Mouse (Mus musculus) neural tube, embryonic 11.5 days (tissue): Measurements from ENCODE around the gene Leng1. TPM values are rescaled to one million over a fixed set of nuclear protein-coding genes. Genes with fewer than 3 reads are reported as not detected.
A peak's percentile ranks its signal among the peaks of the same experiment; 100 is the strongest.
"Not testable (repeated sequence)": the region's sequence is repeated elsewhere in the genome, so short reads cannot be mapped to it uniquely, and the experiment has no call there.

Source experiments
- ATAC-seq: fragments of 200-750 bp; cut with Nextera tagmentation; 2 replicates; pipeline ENCODE4 v1.8.0; 2017; ENCODE audit warnings: moderate number of reproducible peaks, mild to moderate bottlenecking, moderate TSS enrichment, moderate library complexity; ENCODE audit not compliant: insufficient read depth, low FRiP score, low TSS enrichment
- DNase-seq: peaks from one replicate; pipeline ENCODE4 v3.0.0-alpha.2; 2015; ENCODE audit warnings: low spot score
- H3K27ac ChIP-seq: fragments of 300-500 bp; sonication (generic); 2 replicates; pipeline ENCODE4 v1.5.1; 2014; ENCODE audit warnings: low read depth, mild to moderate bottlenecking, low read length
- H3K27me3 ChIP-seq: fragments of 300-500 bp; sonication (generic); 2 replicates; pipeline ENCODE4 v1.6.1; 2014; ENCODE audit warnings: mild to moderate bottlenecking, low read length, mixed read lengths; ENCODE audit not compliant: control insufficient read depth, insufficient read depth
- H3K36me3 ChIP-seq: fragments of 300-500 bp; sonication (generic); 2 replicates; pipeline ENCODE4 v1.6.1; 2014; ENCODE audit warnings: mild to moderate bottlenecking, low read length, moderate library complexity, mixed read lengths; ENCODE audit not compliant: control insufficient read depth, insufficient read depth
- H3K4me1 ChIP-seq: fragments of 300-500 bp; sonication (generic); 2 replicates; pipeline ENCODE4 v1.6.1; 2014; ENCODE audit warnings: low read length, mixed read lengths; ENCODE audit not compliant: control insufficient read depth, insufficient read depth
- H3K4me2 ChIP-seq: fragments of 300-500 bp; sonication (generic); 2 replicates; pipeline ENCODE4 v1.6.1; 2014; ENCODE audit warnings: low read depth, mild to moderate bottlenecking, moderate library complexity
- H3K4me3 ChIP-seq: fragments of 300-500 bp; sonication (generic); 2 replicates; pipeline ENCODE4 v1.5.1; 2014; ENCODE audit warnings: low read depth, low read length
- H3K9ac ChIP-seq: fragments of 300-500 bp; sonication (generic); 2 replicates; pipeline ENCODE4 v1.6.1; 2014; ENCODE audit warnings: mild to moderate bottlenecking, low read length
- H3K9me3 ChIP-seq: fragments of 300-500 bp; sonication (generic); 2 replicates; pipeline ENCODE4 v1.6.1; 2016; ENCODE audit warnings: low read length; ENCODE audit not compliant: control insufficient read depth
- WGBS: fragments of 180-500 bp; shearing (Covaris S2); extraction: QIAGEN DNeasy Blood & Tissue Kit; methylation state at CpG from one replicate; pipeline ENCODE4 v1.1.7; 2014; 5-methylcytosine and 5-hydroxymethylcytosine counted together
- polyA plus RNA-seq: library from polyadenylated mRNA; unstranded; fragments of >200 nt; fragmentation: Nextera tagmentation; extraction: Ambion mirVana; gene quantifications from 2 replicates; pipeline ENCODE4 v1.2.1, GENCODE M21; 2014

Leng1 gene
- polyA plus RNA-seq, 1 experiment from 2014 or later: 18.2 TPM

DNA sequence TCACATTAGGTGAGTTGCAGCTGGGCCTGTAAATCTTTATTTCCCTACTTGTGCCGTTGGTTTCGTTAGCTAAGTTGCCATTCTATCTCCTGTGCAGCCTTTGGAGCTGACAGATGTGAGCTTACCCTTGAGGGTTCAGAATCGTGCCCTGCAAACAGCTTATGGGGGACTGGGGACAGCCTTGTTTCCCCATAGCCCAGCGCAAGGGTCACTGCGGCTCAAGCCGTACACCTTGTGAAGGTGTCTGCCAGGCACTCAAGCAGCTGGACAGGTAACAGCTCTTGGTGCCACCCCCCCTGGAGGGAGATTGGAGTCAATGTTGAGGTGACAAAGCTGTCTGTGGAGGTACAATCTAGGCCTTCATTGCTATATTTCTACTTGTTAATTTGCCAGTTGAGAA lies 40.3 kb upstream of the Leng1 start:
- ATAC-seq (no peak), DNase-seq (no peak)
- H3K27ac ChIP-seq: no peak overlapping the region
- H3K4me3 ChIP-seq: peak overlapping the region; percentile 92
- H3K4me2 ChIP-seq: peak overlapping the region; percentile 96
- WGBS: 38% methylated on average over 6 of the region's 6 CpGs
- H3K9me3 ChIP-seq: no peaks in the 10 kb centered on the region
- H3K4me1 ChIP-seq: peaks cover 5% of the 10 kb centered on the region
- peaks cover 3% of the 10 kb centered on the region; the same call in 1 of the 2 replicates for H3K36me3 ChIP-seq
- H3K27me3 ChIP-seq: no peaks in the 10 kb centered on the region
- peak overlapping the region; percentile 86 for H3K9ac ChIP-seq

DNA sequence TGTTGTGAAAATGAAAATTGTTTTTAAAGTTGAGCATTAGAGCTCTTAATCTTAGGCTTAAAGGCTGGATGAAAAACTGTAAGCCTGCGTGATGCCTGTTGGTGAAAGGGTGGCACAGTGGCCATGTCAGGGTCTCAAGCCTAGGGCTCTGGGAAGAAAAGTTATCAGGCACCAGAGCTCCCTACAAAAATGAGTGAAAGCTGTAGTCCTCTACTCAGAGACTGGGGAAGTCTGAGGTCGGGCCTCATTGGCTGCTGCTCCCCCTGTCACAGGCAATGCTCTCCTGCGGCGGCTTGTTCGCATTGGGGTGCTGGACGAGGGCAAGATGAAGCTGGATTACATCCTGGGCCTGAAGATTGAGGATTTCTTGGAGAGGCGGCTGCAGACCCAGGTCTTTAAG lies 39.8 kb upstream of the Leng1 start:
- not testable (repeated sequence) for H3K36me3 ChIP-seq, H3K4me1 ChIP-seq, DNase-seq, H3K27ac ChIP-seq, H3K9me3 ChIP-seq, ATAC-seq, H3K27me3 ChIP-seq
- peak overlapping the region; percentile 92 for H3K4me3 ChIP-seq
- 1% methylated on average over 6 of the region's 7 CpGs for WGBS
- peak overlapping the region; percentile 86 for H3K9ac ChIP-seq
- H3K4me2 ChIP-seq: peak overlapping the region; percentile 96

DNA sequence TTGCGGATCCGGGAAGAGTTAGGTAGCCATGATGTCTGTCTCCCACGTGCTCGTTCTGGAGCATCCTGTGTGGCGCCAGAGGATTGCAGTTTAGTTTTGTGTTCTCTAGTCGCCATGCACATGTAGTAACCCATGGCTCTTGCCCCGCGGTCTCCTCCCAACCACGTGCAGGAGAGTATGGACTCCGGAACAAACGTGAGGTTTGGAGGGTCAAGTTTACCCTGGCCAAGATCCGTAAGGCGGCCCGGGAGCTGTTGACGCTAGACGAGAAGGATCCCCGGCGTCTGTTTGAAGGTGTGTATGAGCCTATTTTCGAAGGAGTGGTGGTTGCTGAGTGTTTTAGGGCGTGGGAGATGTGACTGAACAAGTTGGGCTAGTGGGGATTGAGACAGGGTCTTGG lies 38.8 kb upstream of the Leng1 start:
- under 1% methylated on average over 20 of the region's 20 CpGs for WGBS
- H3K9ac ChIP-seq: peak overlapping the region; percentile 86
- no peak for DNase-seq
- peak overlapping the region; percentile 92 for H3K4me3 ChIP-seq
- H3K9me3 ChIP-seq: no peaks in the 10 kb centered on the region
- H3K4me1 ChIP-seq: peaks cover 5% of the 10 kb centered on the region
- ATAC-seq: peak; percentile 42
- no peaks in the 10 kb centered on the region for H3K27me3 ChIP-seq
- H3K27ac ChIP-seq: peak overlapping the region; percentile 67
- H3K4me2 ChIP-seq: peak overlapping the region; percentile 96
- peaks cover 5% of the 10 kb centered on the region for H3K36me3 ChIP-seq

DNA sequence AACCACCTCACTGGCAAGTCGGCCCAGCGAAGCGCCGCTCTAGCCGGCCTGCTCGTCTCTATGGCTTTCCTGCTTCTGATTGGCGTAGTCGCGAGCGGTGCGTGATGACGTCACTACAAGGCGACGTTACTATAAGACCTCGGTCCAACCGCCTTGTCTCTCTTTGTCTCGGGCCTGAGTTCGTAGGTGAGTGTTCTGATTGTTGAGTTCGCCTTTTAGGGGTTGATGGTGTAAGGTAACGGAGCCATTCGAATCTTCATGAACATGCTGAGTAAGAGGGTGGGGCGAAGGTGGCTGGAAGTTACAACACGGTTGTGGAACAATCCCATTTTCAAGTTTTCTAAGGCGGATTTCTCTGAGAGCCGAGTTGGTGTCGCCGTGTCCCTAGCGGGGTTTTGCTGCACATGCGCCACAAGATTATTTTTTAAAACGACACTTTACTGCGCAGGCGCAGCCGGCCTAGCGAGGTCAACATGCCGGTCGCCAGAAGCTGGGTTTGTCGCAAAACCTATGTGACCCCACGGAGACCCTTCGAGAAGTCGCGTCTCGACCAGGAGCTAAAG lies 38.3 kb upstream of the Leng1 start, which contains the start of gene Rps9:
Gene Rps9 (plus strand): TSS at position 115 of the 563 bp plus-strand sequence.
- H3K4me3 ChIP-seq: peak within 1 kb of the TSS; percentile 92
- 2% methylated on average over 42 of the region's 42 CpGs for WGBS
- H3K27me3 ChIP-seq: no peaks in the 10 kb centered on the region
- H3K9me3 ChIP-seq: no peaks in the 10 kb centered on the region
- peaks cover 7% of the 10 kb centered on the region for H3K36me3 ChIP-seq
- DNase-seq (peak; percentile 94), ATAC-seq (peak; percentile 95)
- peak within 1 kb of the TSS; percentile 86 for H3K9ac ChIP-seq
- H3K4me1 ChIP-seq: peaks cover 5% of the 10 kb centered on the region
- H3K4me2 ChIP-seq: peak within 1 kb of the TSS; percentile 96
- H3K27ac ChIP-seq: peak within 1 kb of the TSS; percentile 67

DNA sequence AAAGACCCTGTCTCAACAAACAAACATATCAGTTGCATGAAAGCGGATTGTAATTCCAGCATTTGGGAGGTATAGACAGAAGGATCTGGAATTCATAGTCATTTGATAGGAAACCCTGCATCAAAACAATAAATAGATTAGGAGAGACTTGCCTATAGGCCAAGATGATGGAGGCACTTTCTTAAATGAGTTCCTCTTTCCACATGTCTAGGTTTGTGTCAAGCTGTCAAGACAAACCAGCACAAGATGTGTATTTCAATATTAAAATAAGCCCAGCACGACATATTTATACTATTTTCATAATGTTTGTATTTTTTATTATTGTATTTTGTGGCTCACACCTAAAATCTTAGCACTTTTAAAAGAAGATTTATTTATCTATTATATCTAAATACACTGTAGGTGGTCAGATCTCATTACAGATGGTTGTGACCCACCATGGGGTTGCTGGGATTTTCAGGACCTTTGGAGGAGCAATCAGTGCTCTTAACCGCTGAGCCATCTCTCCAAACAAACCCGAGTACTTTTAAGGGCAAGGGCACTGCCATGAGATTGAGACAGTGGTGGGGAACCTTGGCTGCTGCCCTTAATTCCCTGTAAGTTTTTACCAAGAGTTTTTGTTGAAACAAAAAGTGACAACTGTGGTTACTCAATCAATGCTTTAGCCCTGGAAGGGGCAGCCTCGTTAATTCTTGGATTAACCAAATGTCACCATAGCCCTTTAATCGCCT lies 37.7 kb upstream of the Leng1 start:
- peak overlapping the region; percentile 44 for H3K4me2 ChIP-seq
- H3K4me1 ChIP-seq: peaks cover 5% of the 10 kb centered on the region
- no peaks in the 10 kb centered on the region for H3K9me3 ChIP-seq
- peaks cover 7% of the 10 kb centered on the region for H3K36me3 ChIP-seq
- H3K9ac ChIP-seq: peak overlapping the region; percentile 86
- WGBS: 21% methylated on average over 6 of the region's 6 CpGs
- peak overlapping the region; percentile 92 for H3K4me3 ChIP-seq
- no peaks in the 10 kb centered on the region for H3K27me3 ChIP-seq
- peak; percentile 28 for ATAC-seq
- DNase-seq: no peak
- H3K27ac ChIP-seq: no peak overlapping the region

DNA sequence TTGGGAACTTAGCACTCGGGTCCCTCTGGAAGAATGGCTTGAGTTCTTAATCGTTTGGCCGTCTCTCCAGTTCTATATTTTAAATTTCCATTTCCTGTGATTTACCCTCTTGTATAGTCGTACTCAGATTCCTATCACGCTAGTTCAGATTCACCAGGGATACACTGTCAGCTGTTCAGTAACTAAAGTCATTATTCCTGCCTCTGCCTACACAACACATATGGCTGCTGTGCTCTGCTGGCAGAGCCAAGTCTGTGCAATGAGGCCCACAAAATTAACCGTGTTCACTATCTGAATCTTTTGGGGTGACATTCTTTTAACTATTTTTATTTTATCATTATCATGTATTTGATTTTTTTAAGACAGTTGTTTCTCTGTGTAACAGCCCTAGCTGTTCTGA lies 32.8 kb upstream of the Leng1 start:
- Histone ChIP-seq H3K9me3 (no peaks in the 10 kb centered on the region), H3K36me3 (peaks cover 4% of the 10 kb centered on the region), H3K27ac (no peak overlapping the region), H3K4me2 (no peak overlapping the region), H3K4me3 (no peak overlapping the region), H3K9ac (no peak overlapping the region), H3K4me1 (0 out of 2 replicates have a peak, but pooled peaks cover 6% of the 10 kb centered on the region), H3K27me3 (no peaks in the 10 kb centered on the region)
- DNase-seq: no peak
- 94% methylated on average over 6 of the region's 6 CpGs for WGBS
- no peak for ATAC-seq

DNA sequence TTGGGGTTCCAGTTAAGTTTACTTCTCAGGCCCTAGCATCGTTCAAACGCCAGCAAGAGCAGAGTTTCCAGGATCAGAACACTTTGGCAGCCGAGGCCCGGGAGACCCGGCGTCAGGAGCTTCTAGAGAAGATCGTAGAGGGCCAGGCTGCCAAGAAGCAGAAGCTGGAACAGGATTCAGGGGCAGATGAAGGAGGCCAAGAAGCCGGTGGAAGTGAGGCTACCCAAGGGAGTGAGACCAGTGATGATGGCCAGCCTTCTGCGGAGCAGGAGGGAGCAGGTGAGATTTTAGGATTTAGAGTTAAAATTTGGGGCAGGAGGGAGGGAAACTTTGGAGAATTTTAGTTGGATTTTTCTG lies 29.3 kb upstream of the Leng1 start:
- ATAC-seq, H3K9me3 ChIP-seq, DNase-seq, H3K27me3 ChIP-seq, H3K36me3 ChIP-seq: not testable (repeated sequence)
- WGBS: 6% methylated on average over 9 of the region's 9 CpGs
- Histone ChIP-seq H3K27ac (peak overlapping the region; percentile 88), H3K9ac (peak overlapping the region; percentile 75), H3K4me1 (0 out of 2 replicates have a peak, but pooled peaks cover 11% of the 10 kb centered on the region), H3K4me3 (peak overlapping the region; percentile 53), H3K4me2 (peak overlapping the region; percentile 78)

DNA sequence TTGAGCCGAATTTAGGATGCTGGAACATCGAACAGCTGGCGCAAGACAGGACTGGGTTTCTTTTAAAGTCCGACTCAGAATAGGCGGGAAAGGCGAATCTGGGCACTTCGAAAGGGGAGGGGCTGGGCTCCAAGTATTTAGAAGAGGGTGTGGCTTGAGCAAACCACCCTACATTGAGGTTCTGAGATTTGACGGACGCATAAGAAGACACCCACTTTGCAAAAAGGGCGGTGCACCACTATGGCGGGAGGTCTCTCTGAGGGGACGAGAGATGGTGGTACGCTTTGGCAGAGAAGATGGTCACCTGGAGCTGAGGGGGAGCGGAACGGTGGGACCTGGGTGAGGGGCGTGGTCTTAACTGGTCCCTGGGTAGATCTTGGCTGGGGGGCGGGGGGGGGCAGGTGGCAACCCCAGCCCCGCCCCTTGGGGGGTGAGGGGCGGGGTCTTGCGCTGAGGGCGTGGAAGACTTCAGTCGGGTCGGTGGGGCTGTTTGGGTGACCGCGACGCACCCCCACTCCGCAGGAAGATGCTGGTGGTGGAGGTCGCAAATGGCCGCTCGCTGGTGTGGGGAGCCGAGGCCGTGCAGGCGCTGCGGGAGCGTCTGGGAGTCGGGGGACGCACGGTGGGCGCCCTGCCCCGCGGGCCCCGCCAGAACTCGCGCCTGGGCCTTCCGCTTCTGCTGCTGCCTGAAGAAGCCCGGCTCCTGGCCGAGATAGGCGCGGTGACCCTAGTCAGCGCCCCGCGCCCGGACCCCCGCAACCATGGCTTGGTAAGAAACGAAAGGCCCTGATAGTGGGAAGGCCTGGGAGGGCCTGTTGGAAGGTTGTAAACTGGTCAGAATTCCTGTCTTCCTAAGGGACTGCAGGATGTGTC lies 28.7 kb upstream of the Leng1 start:
- Histone ChIP-seq H3K36me3 (peaks cover 2% of the 10 kb centered on the region; the same call in 1 of the 2 replicates), H3K9me3 (no peaks in the 10 kb centered on the region), H3K4me2 (peak overlapping the region; percentile 78), H3K4me1 (0 out of 2 replicates have a peak, but pooled peaks cover 11% of the 10 kb centered on the region), H3K9ac (peak overlapping the region; percentile 75), H3K4me3 (peak overlapping the region; percentile 53), H3K27me3 (no peaks in the 10 kb centered on the region), H3K27ac (peak overlapping the region; percentile 88)
- DNase-seq (peak; percentile 80), ATAC-seq (peak; percentile 32)
- WGBS: under 1% methylated on average over 43 of the region's 55 CpGs
